Mouse (Mus musculus): ENCODE measurements around the gene Tbcb.

- TF ChIP-seq TAL1 (IDR thresholded peaks at IDR 0.05; ENCODE audit: low read length), result no peak
- no peak for TF ChIP-seq GATA1 (IDR thresholded peaks at IDR 0.05; ENCODE audit: low read length)
Measured at GRCm38 (mm10) chr7:30265935-30266334, 33.9 kb upstream of the Tbcb start.
